ENCODE assay signal across 8 mouse cellular contexts in genomic region chr4:88938712-88939032, GRCm38 (mm10). TPM values are rescaled to one million over a fixed set of nuclear protein-coding genes. Genes with fewer than 3 reads are reported as not detected.
DNase-seq lines count a peak whose midpoint lies in the region; ATAC-seq lines count a peak whose summit lies in the region.

No protein-coding gene starts in this region.

- peaks cover 11% of the 10 kb centered on the region for H3K27me3 ChIP-seq in embryonic facial prominence, embryonic 11.5 days (ENCODE audit: control insufficient read depth, insufficient read depth, low read length)
- peaks cover 19% of the 10 kb centered on the region for H3K27me3 ChIP-seq in hindbrain, embryonic 15.5 days
- peaks cover 12% of the 10 kb centered on the region for H3K27me3 ChIP-seq in midbrain, embryonic 16.5 days (ENCODE audit: control insufficient read depth, insufficient read depth, low read depth, low read length)

- peak overlapping the region; percentile 99 for H3K4me2 ChIP-seq in embryonic facial prominence, embryonic 11.5 days (ENCODE audit: low read depth, low read length)
- peak overlapping the region; percentile 88 for H3K4me2 ChIP-seq in hindbrain, embryonic 15.5 days
- H3K4me2 ChIP-seq in midbrain, embryonic 16.5 days (ENCODE audit: low read length): peak overlapping the region; percentile 90

- ATAC-seq in embryonic facial prominence, embryonic 11.5 days (replicated peaks; ENCODE audit: insufficient number of reproducible peaks, low FRiP score, low TSS enrichment, low read depth): 0 out of 2 replicates have a peak, but pooled peaks have one; percentile 57
- no peak; the same call in 1 of the 2 replicates for ATAC-seq in hindbrain, embryonic 15.5 days (ENCODE audit: low FRiP score, low read depth)
- ATAC-seq in midbrain, embryonic 16.5 days: peak; percentile 80

- peak overlapping the region; percentile 60 for H3K4me3 ChIP-seq in embryonic facial prominence, embryonic 11.5 days (ENCODE audit: low read depth, low read length)
- H3K4me3 ChIP-seq in hindbrain, embryonic 15.5 days: peak overlapping the region; percentile 62
- H3K4me3 ChIP-seq in midbrain, embryonic 16.5 days (ENCODE audit: low read depth, low read length): peak overlapping the region; percentile 68

- no peak overlapping the region for H3K27ac ChIP-seq in embryonic facial prominence, embryonic 11.5 days (replicated peaks; ENCODE audit: low read depth, low read length)
- H3K27ac ChIP-seq in hindbrain, embryonic 15.5 days (replicated peaks): peak overlapping the region; percentile 86
- H3K27ac ChIP-seq in midbrain, embryonic 16.5 days (ENCODE audit: low read length): peak overlapping the region; percentile 85

- no peaks in the 10 kb centered on the region for H3K4me1 ChIP-seq in embryonic facial prominence, embryonic 11.5 days (ENCODE audit: control insufficient read depth, insufficient read depth, low read length)
- H3K4me1 ChIP-seq in hindbrain, embryonic 15.5 days (replicated peaks): peaks cover 6% of the 10 kb centered on the region
- peaks cover 4% of the 10 kb centered on the region; the same call in 1 of the 2 replicates for H3K4me1 ChIP-seq in midbrain, embryonic 16.5 days (ENCODE audit: control insufficient read depth, insufficient read depth, low read length)

- WGBS in embryonic facial prominence, embryonic 11.5 days: 6% methylated on average over 11 of the region's 11 CpGs
- 6% methylated on average over 11 of the region's 11 CpGs for WGBS in hindbrain, embryonic 15.5 days
- WGBS in midbrain, embryonic 16.5 days: 2% methylated on average over 11 of the region's 11 CpGs

- H3K9ac ChIP-seq in embryonic facial prominence, embryonic 11.5 days (replicated peaks; ENCODE audit: low read length): peak overlapping the region; percentile 23
- H3K9ac ChIP-seq in hindbrain, embryonic 15.5 days: peak overlapping the region; percentile 73
- H3K9ac ChIP-seq in midbrain, embryonic 16.5 days (ENCODE audit: low read depth, low read length): peak overlapping the region; percentile 85

- DNase-seq in left cerebral cortex, adult 11 months (ENCODE audit: low spot score): peak; percentile 2
- DNase-seq in left cerebral cortex, adult 8-10 months (ENCODE audit: low spot score in 2 of 2): no peak
- DNase-seq in embryonic facial prominence, embryonic 11.5 days (ENCODE audit: low spot score): no peak
- no peak for DNase-seq in ovary, adult 18-20 months (ENCODE audit: low spot score)
- no peak for DNase-seq in adrenal gland, postnatal 10 days
- DNase-seq in urinary bladder, postnatal 14 days (ENCODE audit: low spot score): no peak

- no peaks in the 10 kb centered on the region for H3K9me3 ChIP-seq in embryonic facial prominence, embryonic 11.5 days (replicated peaks; ENCODE audit: control insufficient read depth, low read length)
- no peaks in the 10 kb centered on the region for H3K9me3 ChIP-seq in hindbrain, embryonic 15.5 days
- no peaks in the 10 kb centered on the region for H3K9me3 ChIP-seq in midbrain, embryonic 16.5 days (replicated peaks; ENCODE audit: control insufficient read depth, low read length, poor library complexity, severe bottlenecking)

- H3K36me3 ChIP-seq in embryonic facial prominence, embryonic 11.5 days (replicated peaks; ENCODE audit: control insufficient read depth, insufficient read depth, low read depth, low read length): no peaks in the 10 kb centered on the region
- no peaks in the 10 kb centered on the region for H3K36me3 ChIP-seq in hindbrain, embryonic 15.5 days
- no peaks in the 10 kb centered on the region for H3K36me3 ChIP-seq in midbrain, embryonic 16.5 days (ENCODE audit: control insufficient read depth, insufficient read depth, low read length)

RNA-seq across cellular contexts. Expression of gene Ifne, which starts 58.7 kb away (rescaled TPM):
- total RNA-seq in left cerebral cortex, adult 8-10 months (2022): not detected
- not detected in 2 replicates for polyA plus RNA-seq in embryonic facial prominence, embryonic 11.5 days (2014; fragmentation: Nextera tagmentation; extraction: Ambion mirVana)
- not detected in 2 replicates for polyA plus RNA-seq in hindbrain, embryonic 15.5 days (2015; fragmentation: Nextera tagmentation; extraction: Ambion mirVana)
- polyA plus RNA-seq in midbrain, embryonic 16.5 days (2015; fragmentation: Nextera tagmentation; extraction: Ambion mirVana): not detected in 2 replicates
- not detected for total RNA-seq in adrenal gland, postnatal 10 days (2021)

Comparison
In these comparisons a context has a peak if more than half of its experiments do, and no peak if none do; other contexts are left out.
1. H3K9ac ChIP-seq: peak in every context shown above with its lines; median percentile 85 in midbrain, embryonic 16.5 days; 73 in hindbrain, embryonic 15.5 days; 23 in embryonic facial prominence, embryonic 11.5 days.